23 mouse cellular contexts compared by ENCODE assay signal in genomic region chr5:65466911-65467310, GRCm38 (mm10). TPM values are rescaled to one million over a fixed set of nuclear protein-coding genes. Genes with fewer than 3 reads are reported as not detected.
DNase-seq lines count a peak whose midpoint lies in the region; ATAC-seq lines count a peak whose summit lies in the region.
"Had no signal": no experiment of that assay in that cellular context is flagged by ENCODE, and none has a peak within 500 bp of the region (broad histone marks: within the 10 kb centered on the region; RNA-seq: fewer than 3 reads in every experiment).

No protein-coding gene starts in this region.

- 0 out of 2 replicates have a peak, but pooled peaks have one; percentile 41 for ATAC-seq in megakaryocyte-erythroid progenitor cell, adult 5-6 weeks (replicated peaks; ENCODE audit: low FRiP score, low TSS enrichment, poor library complexity, severe bottlenecking)
- ATAC-seq: forebrain, embryonic 16.5 days; midbrain, embryonic 16.5 days had no signal

- peak; percentile 57 for DNase-seq in 416B (ENCODE audit: low read depth)
- peak; percentile 83 for DNase-seq in ES-CJ7 (ENCODE audit: low read depth, low spot score)
- DNase-seq in WW6 (ENCODE audit: low read depth, low spot score): peak; percentile 58
- DNase-seq in right cerebral cortex, postnatal 10 days (ENCODE audit: low spot score in 2 of 2): no peak
- no peak for DNase-seq in left cerebral cortex, adult 9 months (ENCODE audit: low spot score in 2 of 2)
- no peak for DNase-seq in spleen, postnatal 4 days (ENCODE audit: low spot score in 2 of 2)
- DNase-seq: adrenal gland, adult 2 months; cerebellum, adult 11 months; cerebellum, postnatal 10 days; gastrocnemius, postnatal 10 days; kidney, adult 11 months; kidney, postnatal 4 days; lung, postnatal 4 days; right cerebral cortex, postnatal 25 days; spleen, adult 18-20 months; thymus, postnatal 14 days had no signal

RNA-seq across cellular contexts. Expression of gene Gm43552, which starts 25.7 kb away (rescaled TPM):
- total RNA-seq in megakaryocyte-erythroid progenitor cell, adult 5-6 weeks (2014; fragmentation: Nextera tagmentation): not detected in 2 replicates
- not detected in 2 replicates for total RNA-seq in megakaryocyte-erythroid progenitor cell, adult 5-6 weeks (2017)
- total RNA-seq: adrenal gland, postnatal 4 days; granulocyte monocyte progenitor cell, adult 5-6 weeks; left cerebral cortex, postnatal 36 days; neutrophil, adult 5-6 weeks had no signal

RNA-seq across cellular contexts. Expression of gene Ugdh, which starts 31.2 kb away (rescaled TPM):
- total RNA-seq in megakaryocyte-erythroid progenitor cell, adult 5-6 weeks (2014; fragmentation: Nextera tagmentation): 12.1 and 14.1 TPM in 2 replicates
- 19.4 and 51.7 TPM in 2 replicates for total RNA-seq in megakaryocyte-erythroid progenitor cell, adult 5-6 weeks (2017)

Comparison
In these comparisons a context has a peak if more than half of its experiments do, and no peak if none do; other contexts are left out.
1. DNase-seq: peak in 416B (single experiment), ES-CJ7 (single experiment) and WW6 (single experiment); none in right cerebral cortex, postnatal 10 days (0 of 2), left cerebral cortex, adult 9 months (0 of 2) and spleen, postnatal 4 days (0 of 2).